Mouse (Mus musculus) E14TG2a.4 (cell line): ENCODE measurements around the gene Ces1e.

Source experiments
- CTCF ChIP-seq: conservative IDR thresholded peaks from 2 replicates; pipeline ENCODE4 v1.5.1; 2014; ENCODE audit warnings: low read length
- POU5F1 ChIP-seq: IDR thresholded peaks from 2 replicates; pipeline ENCODE4 v1.6.1; 2014; ENCODE audit warnings: low read length, borderline replicate concordance

DNA sequence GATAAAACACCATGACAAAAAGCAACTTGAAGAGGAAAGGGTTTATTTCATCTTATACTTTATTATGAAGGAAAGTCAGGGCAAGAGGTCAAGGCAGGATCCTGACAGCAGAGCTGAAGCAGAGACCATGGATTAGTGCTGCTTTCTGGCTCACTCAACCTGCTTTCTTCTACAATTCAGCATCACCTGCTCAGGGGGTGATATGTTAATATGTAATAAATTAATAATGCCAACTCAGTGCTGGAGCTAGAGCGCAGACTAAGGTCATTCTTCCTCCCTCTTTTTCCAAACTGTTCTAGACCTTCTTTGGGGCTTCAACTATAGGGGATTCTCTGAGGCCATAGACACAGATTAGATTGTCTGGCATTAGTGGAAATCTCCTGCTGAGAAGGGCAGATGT is 6.3 kb upstream of the Ces1e start:
- no peak for TF ChIP-seq CTCF
- TF ChIP-seq POU5F1: no peak
